Mouse (Mus musculus): ENCODE data around the gene Stard10.

Gene Stard10

GRCm38 (mm10) chr7:101335228-101335627, 18.3 kb downstream of the Stard10 start:
- peak; percentile 66 for DNase-seq

DNA sequence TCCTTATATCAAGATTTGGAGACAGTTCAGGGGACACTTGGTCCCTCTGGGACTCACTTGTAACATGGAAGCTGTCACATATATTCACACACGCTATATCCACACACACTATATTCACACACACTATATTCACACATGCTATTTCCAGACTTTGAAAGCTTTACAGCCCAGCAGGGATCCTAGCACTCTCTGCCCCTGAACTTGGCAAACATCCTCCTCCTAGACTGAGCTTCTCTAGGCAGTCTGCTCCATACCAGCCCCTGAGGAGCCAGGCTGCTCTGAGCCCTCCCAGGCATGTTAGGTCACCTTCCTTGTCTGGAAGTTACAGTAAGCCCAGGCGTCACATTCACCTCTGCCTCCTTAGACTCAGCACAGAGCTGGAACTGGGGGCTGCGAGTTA, 19.8 kb downstream of the Stard10 start:
- DNase-seq, result no peak

DNA sequence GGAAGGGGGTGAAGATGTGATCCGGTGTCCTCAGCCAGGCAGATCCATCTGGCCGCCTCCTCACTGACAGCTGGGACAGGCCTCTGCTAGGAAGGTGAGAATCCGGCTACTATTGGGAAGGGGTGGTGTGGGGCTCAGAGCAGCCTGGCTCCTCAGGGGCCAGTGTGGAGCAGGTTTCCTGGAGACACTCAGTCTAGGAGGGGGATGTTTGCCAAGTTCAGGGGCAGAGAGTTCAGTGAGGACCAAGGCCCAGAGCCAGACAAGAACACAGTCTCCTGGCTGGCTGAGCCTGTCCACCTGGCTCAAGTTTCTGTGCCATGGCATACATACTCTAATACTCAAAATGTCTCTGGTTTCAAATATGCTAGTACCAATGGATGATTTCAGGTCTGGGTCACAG, 20.5 kb downstream of the Stard10 start:
- DNase-seq, result peak; percentile 78

DNA sequence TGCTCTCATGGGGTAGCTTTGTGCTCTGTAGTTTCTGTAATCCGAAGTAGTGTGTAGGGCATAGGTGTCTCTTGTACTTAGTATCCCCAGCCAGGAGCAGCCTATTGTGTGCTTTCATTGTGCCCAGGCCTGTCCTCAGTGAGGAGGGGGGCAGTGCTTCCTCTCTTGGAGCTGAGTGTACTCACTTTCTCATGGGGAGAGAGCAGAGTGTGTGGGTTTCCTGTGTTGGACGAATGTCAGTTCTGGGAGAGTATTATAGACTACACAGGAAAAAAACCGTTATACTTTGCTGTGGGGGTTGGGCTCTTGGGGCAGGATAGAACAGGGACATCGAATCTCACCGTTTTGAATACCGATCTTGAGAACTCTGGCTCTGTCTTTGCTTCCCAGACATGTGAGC, 24.5 kb downstream of the Stard10 start:
- no peak for DNase-seq

DNA sequence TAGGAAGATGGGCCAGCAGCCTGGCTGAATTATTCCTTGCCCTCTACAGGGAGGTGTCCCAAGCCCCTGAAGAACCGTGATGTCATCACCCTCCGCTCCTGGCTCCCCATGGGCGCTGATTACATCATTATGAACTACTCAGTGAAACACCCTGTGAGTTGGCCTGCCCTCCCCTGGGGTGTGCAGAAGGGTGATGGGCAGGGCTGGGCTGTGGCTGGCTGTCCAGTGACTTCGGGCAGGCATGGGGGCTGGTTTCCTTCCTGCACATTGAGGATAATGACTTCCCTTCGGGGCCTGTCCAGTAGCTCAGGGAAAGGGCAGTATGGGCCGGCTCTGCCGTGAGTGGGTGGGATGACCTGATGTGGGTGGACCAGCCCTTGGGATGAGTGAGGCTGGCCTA, 26.2 kb downstream of the Stard10 start:
- DNase-seq, result no peak

GRCm38 (mm10) chr7:101344892-101345291, 28.0 kb downstream of the Stard10 start:
- DNase-seq, result peak; percentile 2

- no peak for DNase-seq
Observed at GRCm38 (mm10) chr7:101346991-101347390, 30.1 kb downstream of the Stard10 start.

- DNase-seq, result no peak
Observed at GRCm38 (mm10) chr7:101347767-101348270, 30.9 kb downstream of the Stard10 start, which contains the start of gene Arap1. Gene Arap1, plus strand, starts transcription at chr7:101348067.

DNA sequence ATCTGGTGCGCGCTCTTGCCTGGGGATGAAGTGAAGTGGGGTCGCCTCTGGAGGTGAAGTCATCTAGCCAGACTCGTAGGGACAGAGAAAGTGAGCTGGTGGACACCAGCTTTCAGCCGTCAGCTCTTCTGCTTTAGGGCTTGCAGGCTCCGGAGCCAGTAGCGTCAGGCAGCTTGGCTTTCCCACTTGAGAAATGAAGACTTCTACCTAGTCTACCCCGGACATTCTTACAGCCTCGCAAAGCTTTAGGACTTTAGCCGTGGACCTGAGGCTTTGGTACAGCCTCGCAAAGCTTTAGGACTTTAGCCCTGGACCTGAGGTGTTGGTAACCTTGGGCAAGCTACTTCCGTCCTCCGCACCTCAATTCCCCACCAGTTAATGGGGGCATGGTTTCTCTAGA, 31.4 kb downstream of the Stard10 start:
- no peak for DNase-seq

DNA sequence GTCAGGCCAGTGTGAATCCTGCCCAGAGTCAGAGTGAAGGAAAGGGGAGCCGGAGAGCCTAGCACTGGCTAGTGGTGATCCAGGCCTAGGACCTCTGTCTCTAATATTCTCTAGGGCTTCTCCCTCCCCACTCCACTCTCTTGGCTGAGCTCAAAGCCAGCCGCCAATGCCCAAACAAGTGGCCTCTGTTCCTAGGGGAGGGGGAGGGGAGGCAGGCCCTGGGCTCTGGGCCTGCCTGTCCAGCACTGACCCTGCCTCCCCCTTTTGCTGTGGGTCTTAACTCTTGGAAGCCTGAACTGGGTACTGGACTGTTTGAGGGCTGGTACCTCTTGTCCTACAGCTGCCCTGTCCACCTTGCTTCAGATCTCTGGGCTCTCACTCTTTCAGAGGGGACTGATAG, 33.0 kb downstream of the Stard10 start:
- DNase-seq, result peak; percentile 60

- no peak for DNase-seq
Observed at GRCm38 (mm10) chr7:101352404-101352803, 35.5 kb downstream of the Stard10 start.

DNA sequence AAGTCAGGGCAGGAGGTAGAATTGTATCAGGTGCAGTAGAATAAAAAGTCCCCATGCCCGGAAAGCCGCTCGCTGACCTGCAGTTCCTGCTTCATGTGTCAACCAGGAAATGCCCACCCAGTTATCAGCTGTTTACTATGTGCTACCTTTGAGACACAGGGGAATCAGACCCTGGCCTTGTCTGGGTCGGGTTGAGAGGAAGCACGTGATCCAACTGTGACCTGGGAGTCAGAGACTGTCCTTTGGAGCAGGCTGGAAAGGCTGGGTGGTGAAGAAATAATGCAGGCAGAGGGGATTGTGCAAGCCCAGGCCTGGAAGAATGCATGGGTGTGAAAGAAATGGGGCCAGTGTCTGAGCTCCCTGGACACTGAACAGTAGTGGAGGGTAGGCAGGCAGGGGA, 37.5 kb downstream of the Stard10 start:
- DNase-seq, result no peak

DNA sequence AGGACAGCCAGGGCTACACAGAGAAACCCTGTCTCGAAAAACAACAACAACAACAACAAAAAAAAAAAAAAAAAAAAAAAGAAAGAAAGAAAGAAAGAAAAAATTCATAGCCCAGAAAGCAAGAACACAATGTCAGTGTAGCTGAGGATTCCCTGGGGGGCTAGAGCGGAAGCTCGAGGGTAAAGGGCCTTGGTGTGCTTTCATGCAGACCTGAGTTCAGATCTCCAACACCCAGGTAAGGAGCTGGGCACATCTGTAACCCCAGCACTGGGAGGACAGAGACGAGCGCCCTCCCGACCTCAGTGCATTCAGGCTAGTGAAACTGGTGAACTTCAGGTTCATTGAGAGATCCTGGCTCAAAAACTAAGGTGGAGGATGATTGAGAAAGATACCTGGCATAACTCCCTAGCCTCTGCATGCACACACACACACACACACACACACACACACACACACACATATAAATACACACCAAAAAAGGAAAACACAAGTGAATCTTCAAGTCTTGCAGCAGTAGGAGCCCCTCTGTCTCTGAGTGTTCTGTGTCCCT, 38.7 kb downstream of the Stard10 start:
- no peak for DNase-seq

DNA sequence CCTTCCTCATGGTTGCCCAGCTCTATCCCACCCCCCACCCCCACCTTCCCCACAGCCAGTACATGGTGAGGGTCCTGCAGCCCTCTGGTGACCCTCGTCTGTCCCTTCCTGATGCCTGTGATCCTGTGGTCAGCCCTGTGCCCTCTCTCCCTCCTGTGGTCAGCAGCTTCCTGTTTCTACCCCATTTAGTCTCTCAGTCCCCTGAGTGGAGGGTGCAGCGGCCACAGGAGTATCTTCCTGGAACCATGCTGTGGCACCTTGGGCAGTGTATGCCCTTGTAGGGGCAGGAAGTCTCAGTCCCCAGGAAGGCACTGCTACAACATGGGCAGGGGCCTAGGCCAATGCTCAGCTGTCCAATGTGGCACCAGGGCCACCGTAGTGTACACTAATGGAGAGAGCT, 40.0 kb downstream of the Stard10 start:
- no peak for DNase-seq

GRCm38 (mm10) chr7:101360406-101360805, 43.5 kb downstream of the Stard10 start:
- DNase-seq, result no peak

- DNase-seq, result no peak
Observed at GRCm38 (mm10) chr7:101361021-101361420, 44.1 kb downstream of the Stard10 start.

- DNase-seq, result no peak
Observed at GRCm38 (mm10) chr7:101361767-101362166, 44.9 kb downstream of the Stard10 start.

GRCm38 (mm10) chr7:101362791-101363191, 45.9 kb downstream of the Stard10 start:
- no peak for DNase-seq

DNA sequence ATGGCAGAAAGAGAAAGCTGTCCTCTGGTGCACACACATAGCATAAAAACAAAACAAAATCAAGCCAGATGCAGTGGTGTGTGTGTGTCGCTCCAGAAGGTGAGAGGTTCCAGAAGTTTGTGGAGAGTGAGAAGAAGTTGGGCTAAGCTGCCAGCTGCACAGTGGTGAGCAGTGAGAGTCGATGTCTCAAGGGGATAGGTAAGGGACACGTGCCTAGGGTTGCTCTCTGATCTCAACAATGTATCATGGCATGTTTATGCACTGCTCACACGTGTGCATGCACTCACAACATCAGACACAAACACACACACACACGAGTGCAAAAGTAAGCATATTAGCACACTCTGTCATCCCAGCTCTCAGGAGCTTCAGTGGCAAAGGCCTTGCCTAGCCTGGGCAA, 47.0 kb downstream of the Stard10 start:
- no peak for DNase-seq

- no peak for DNase-seq
Observed at GRCm38 (mm10) chr7:101367901-101368852, 51.3 kb downstream of the Stard10 start.

DNA sequence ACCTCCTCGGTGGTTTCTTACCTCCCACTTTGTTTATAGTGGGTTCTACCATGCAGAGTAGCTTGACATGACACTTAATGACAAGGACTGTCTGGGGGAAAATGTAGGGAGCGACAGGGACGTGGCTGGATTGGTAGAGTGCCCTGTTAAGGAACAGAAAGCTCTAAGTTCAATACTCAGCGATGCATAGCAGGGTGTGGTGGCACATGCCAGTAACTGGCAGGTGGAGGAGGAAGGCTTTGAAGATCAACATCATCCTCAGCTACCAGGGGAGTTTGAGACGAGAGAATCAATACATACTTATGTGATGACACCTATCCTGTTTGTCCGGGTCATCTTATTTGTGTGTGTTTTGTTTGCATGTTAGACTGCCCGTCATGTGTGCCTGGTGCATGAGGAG, 52.8 kb downstream of the Stard10 start:
- DNase-seq, result no peak

- DNase-seq, result peak; percentile 34
Observed at GRCm38 (mm10) chr7:101373082-101373481, 56.2 kb downstream of the Stard10 start.

GRCm38 (mm10) chr7:101374155-101374554, 57.3 kb downstream of the Stard10 start:
- no peak for DNase-seq

DNA sequence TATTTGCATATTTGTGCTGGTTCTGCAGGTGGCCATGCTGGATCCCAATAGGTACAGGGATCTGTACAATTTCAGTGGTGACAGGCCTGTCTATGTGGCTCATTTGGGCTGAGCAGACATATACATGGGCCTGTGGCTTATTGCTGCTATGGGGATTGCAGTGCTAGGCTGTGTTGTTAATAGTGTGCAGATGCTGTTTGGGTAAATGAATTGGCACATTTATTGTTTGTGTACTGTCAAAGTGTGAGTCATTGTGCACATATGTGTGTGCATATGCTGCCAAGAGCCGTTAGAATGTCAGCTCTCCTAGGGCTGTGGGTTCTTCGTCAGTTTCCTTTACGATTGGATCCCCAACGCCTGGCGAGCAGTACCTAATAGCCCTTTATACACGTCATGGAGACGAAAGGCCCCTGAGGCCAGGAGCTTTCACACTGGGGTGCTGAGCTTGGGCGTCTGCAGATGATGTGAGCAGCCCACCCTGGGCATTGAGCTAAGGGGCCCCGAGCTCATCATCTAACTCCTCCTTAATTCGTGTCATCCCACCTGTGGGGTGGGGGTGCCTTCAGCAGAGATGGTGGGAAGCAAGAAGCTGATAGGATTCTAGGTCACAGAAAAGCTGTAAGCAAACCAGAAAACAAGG, 59.9 kb downstream of the Stard10 start:
- no peak for DNase-seq
